Mouse (Mus musculus): ENCODE measurements around the gene Plin3.

Plin3 gene

GRCm38 (mm10) chr17:56300186-56300585 lies 7.5 kb upstream of the Plin3 start, which contains the start of gene Arrdc5:
TSS of gene Arrdc5 (minus strand) at chr17:56300286.
- no peak for DNase-seq

GRCm38 (mm10) chr17:56298238-56298637 lies 5.6 kb upstream of the Plin3 start:
- no peak for DNase-seq

GRCm38 (mm10) chr17:56296201-56296600 lies 3.5 kb upstream of the Plin3 start:
- DNase-seq = no peak

GRCm38 (mm10) chr17:56294241-56294640 lies 1.6 kb upstream of the Plin3 start:
- DNase-seq = peak; percentile 80 to 88

GRCm38 (mm10) chr17:56293291-56293690 lies 618 bp upstream of the Plin3 start:
- DNase-seq = no peak

GRCm38 (mm10) chr17:56291826-56292475 lies 722 bp downstream of the Plin3 start:
- DNase-seq = no peak

GRCm38 (mm10) chr17:56291171-56291511 lies 1.5 kb downstream of the Plin3 start:
- peak; percentile 76 to 86 for DNase-seq

GRCm38 (mm10) chr17:56290388-56291170 lies 2.1 kb downstream of the Plin3 start:
- DNase-seq = peak; percentile 45 to 63

- DNase-seq = no peak
These were observed 3.0 kb downstream of the Plin3 start for GRCm38 (mm10) chr17:56289371-56290331.

GRCm38 (mm10) chr17:56288866-56289265 lies 3.8 kb downstream of the Plin3 start:
- DNase-seq = no peak

GRCm38 (mm10) chr17:56287830-56288229 lies 4.8 kb downstream of the Plin3 start:
- DNase-seq = no peak

GRCm38 (mm10) chr17:56285995-56286394 lies 6.7 kb downstream of the Plin3 start:
- DNase-seq = no peak

GRCm38 (mm10) chr17:56283316-56283715 lies 9.4 kb downstream of the Plin3 start:
- no peak for DNase-seq

- no peak for DNase-seq
These were observed 9.9 kb downstream of the Plin3 start for GRCm38 (mm10) chr17:56282802-56283201.

- DNase-seq = no peak
These were observed 11.5 kb downstream of the Plin3 start for GRCm38 (mm10) chr17:56281193-56281592.

GRCm38 (mm10) chr17:56279481-56280155 lies 13.1 kb downstream of the Plin3 start:
- no peak for DNase-seq

- DNase-seq = no peak
These were observed 14.3 kb downstream of the Plin3 start for GRCm38 (mm10) chr17:56278340-56278739.

GRCm38 (mm10) chr17:56277567-56277893 lies 15.1 kb downstream of the Plin3 start:
- no peak for DNase-seq

GRCm38 (mm10) chr17:56276643-56277566 lies 15.8 kb downstream of the Plin3 start, which contains the start of gene Ticam1:
TSS of gene Ticam1 (minus strand) at chr17:56276786.
- DNase-seq = peak; percentile 67 to 68

GRCm38 (mm10) chr17:56275842-56276480 lies 16.7 kb downstream of the Plin3 start:
- DNase-seq = no peak

- no peak for DNase-seq
These were observed 18.7 kb downstream of the Plin3 start for GRCm38 (mm10) chr17:56273986-56274385.
